Mouse (Mus musculus): ENCODE data around the gene Sash3.

The Sash3 gene

GRCm38 (mm10) chrX:48140286-48140877, 5.9 kb upstream of the Sash3 start:
- DNase-seq (ENCODE audit: low spot score in 2 of 2) = peak; percentile 35 to 68

- peak; percentile 45 to 65 for DNase-seq (ENCODE audit: low spot score in 2 of 2)
Observed at GRCm38 (mm10) chrX:48141481-48141880, 4.8 kb upstream of the Sash3 start.

- DNase-seq (ENCODE audit: low spot score in 2 of 2) = peak; percentile 46 to 74
Observed at GRCm38 (mm10) chrX:48143415-48144335, 2.6 kb upstream of the Sash3 start.

GRCm38 (mm10) chrX:48147226-48147625, 990 bp downstream of the Sash3 start:
- DNase-seq (ENCODE audit: low spot score in 2 of 2) = no peak

GRCm38 (mm10) chrX:48147741-48148186, 1.5 kb downstream of the Sash3 start:
- peak; percentile 33 to 70 for DNase-seq (ENCODE audit: low spot score in 2 of 2)

- no peak for DNase-seq (ENCODE audit: low spot score in 2 of 2)
Observed at GRCm38 (mm10) chrX:48152106-48152505, 5.9 kb downstream of the Sash3 start.

- no peak for DNase-seq (ENCODE audit: low spot score in 2 of 2)
Observed at GRCm38 (mm10) chrX:48153414-48153813, 7.2 kb downstream of the Sash3 start.

- DNase-seq (ENCODE audit: low spot score in 2 of 2) = no peak
Observed at GRCm38 (mm10) chrX:48153949-48154348, 7.7 kb downstream of the Sash3 start.

- DNase-seq (ENCODE audit: low spot score in 2 of 2) = no peak
Observed at GRCm38 (mm10) chrX:48155489-48155888, 9.3 kb downstream of the Sash3 start.

GRCm38 (mm10) chrX:48157396-48157795, 11.2 kb downstream of the Sash3 start:
- peak in 1 of 2 experiments; percentile 52 for DNase-seq (ENCODE audit: low spot score in 2 of 2)

- DNase-seq (ENCODE audit: low spot score in 2 of 2) = peak in 1 of 2 experiments; percentile 56
Observed at GRCm38 (mm10) chrX:48158229-48158919, 12.1 kb downstream of the Sash3 start.

GRCm38 (mm10) chrX:48169892-48170291, 23.7 kb downstream of the Sash3 start:
- DNase-seq (ENCODE audit: low spot score in 2 of 2) = no peak

- no peak for DNase-seq (ENCODE audit: low spot score in 2 of 2)
Observed at GRCm38 (mm10) chrX:48170368-48170767, 24.1 kb downstream of the Sash3 start.

GRCm38 (mm10) chrX:48181844-48182243, 35.6 kb downstream of the Sash3 start:
- no peak for DNase-seq (ENCODE audit: low spot score in 2 of 2)

GRCm38 (mm10) chrX:48184703-48185102, 38.5 kb downstream of the Sash3 start:
- no peak for DNase-seq (ENCODE audit: low spot score in 2 of 2)

GRCm38 (mm10) chrX:48191261-48191660, 45.0 kb downstream of the Sash3 start:
- DNase-seq (ENCODE audit: low spot score in 2 of 2) = no peak

- no peak for DNase-seq (ENCODE audit: low spot score in 2 of 2)
Observed at GRCm38 (mm10) chrX:48193235-48194152, 47.3 kb downstream of the Sash3 start.

- no peak for DNase-seq (ENCODE audit: low spot score in 2 of 2)
Observed at GRCm38 (mm10) chrX:48197856-48198255, 51.6 kb downstream of the Sash3 start.

GRCm38 (mm10) chrX:48199026-48199425, 52.8 kb downstream of the Sash3 start:
- DNase-seq (ENCODE audit: low spot score in 2 of 2) = no peak

- DNase-seq (ENCODE audit: low spot score in 2 of 2) = no peak
Observed at GRCm38 (mm10) chrX:48200699-48201098, 54.5 kb downstream of the Sash3 start.

- DNase-seq (ENCODE audit: low spot score in 2 of 2) = no peak
Observed at GRCm38 (mm10) chrX:48201973-48202372, 55.7 kb downstream of the Sash3 start.
